Mouse (Mus musculus) G1E (cell line): Measurements from ENCODE around the gene Bahd1.

Experiments
- CTCF ChIP-seq: IDR thresholded peaks from 2 replicates; pipeline ENCODE4 v1.5.1; 2012; ENCODE audit warnings: low read depth, low read length, inconsistent platforms, mixed read lengths
- GATA1 ChIP-seq: IDR thresholded peaks from 2 replicates; pipeline ENCODE4 v1.6.1; 2012; ENCODE audit warnings: borderline replicate concordance, low read length, inconsistent platforms, mixed read lengths
- GATA2 ChIP-seq: IDR thresholded peaks from 2 replicates; pipeline ENCODE4 v1.6.1; 2012; ENCODE audit warnings: low read depth, low read length, inconsistent platforms, borderline replicate concordance
- TAL1 ChIP-seq: conservative IDR thresholded peaks from 2 replicates; pipeline ENCODE4 v1.6.1; 2012; ENCODE audit warnings: low read depth, low read length, inconsistent platforms, mixed read lengths

GRCm38 (mm10) chr2:118920428-118920827 lies 20.3 kb downstream of the Bahd1 start:
- no peak for TF ChIP-seq CTCF
- no peak for TF ChIP-seq GATA1
- TF ChIP-seq TAL1, result no peak
- no peak for TF ChIP-seq GATA2
